Mouse (Mus musculus) gastrocnemius, postnatal 14 days (tissue): Measurements from ENCODE around the gene Abi1. TPM values are rescaled to one million over a fixed set of nuclear protein-coding genes. Genes with fewer than 3 reads are reported as not detected.
"Not testable (repeated sequence)": the region's sequence is repeated elsewhere in the genome, so short reads cannot be mapped to it uniquely, and the experiment has no call there.

ENCODE experiments used
- DNase-seq: peaks from one replicate; pipeline ENCODE4 v3.0.0; 2021; ENCODE audit warnings: mixed read lengths
- intact Hi-C: fragments of 180-260 bp; cut with DNase I; formaldehyde crosslinking; loops from one replicate; pipeline ENCODE4 v1.15.1; 2025; ENCODE audit warnings: low total_unique reads
- total RNA-seq, 2 experiments: library from RNA; stranded (reverse); gene quantifications; 2 replicates each; pipeline ENCODE4 v1.2.3; 2021

Gene Abi1
- total RNA-seq, 2 experiments from 2014 or later, result 21.6 to 24.3 TPM

GRCm38 (mm10) chr2:23039082-23040000 lies 700 bp downstream of the Abi1 start:
- peak; percentile 45 for DNase-seq
- intact Hi-C loops, result no loop called here

GRCm38 (mm10) chr2:23035467-23035866 lies 4.6 kb downstream of the Abi1 start:
- DNase-seq, result no peak
- intact Hi-C loops, result no loop called here

- no peak for DNase-seq
- intact Hi-C loops, result no loop called here
Observed at GRCm38 (mm10) chr2:23034692-23035435, 5.2 kb downstream of the Abi1 start.

- DNase-seq, result no peak
- intact Hi-C loops, result no loop called here
Observed at GRCm38 (mm10) chr2:23030631-23031030, 9.4 kb downstream of the Abi1 start.

- intact Hi-C loops, result no loop called here
- DNase-seq, result no peak
Observed at GRCm38 (mm10) chr2:23028826-23029225, 11.2 kb downstream of the Abi1 start.

- no peak for DNase-seq
- intact Hi-C loops, result no loop called here
Observed at GRCm38 (mm10) chr2:23026379-23026778, 13.7 kb downstream of the Abi1 start.

- DNase-seq, result no peak
- intact Hi-C loops, result no loop called here
Observed at GRCm38 (mm10) chr2:23023714-23024282, 16.2 kb downstream of the Abi1 start.

GRCm38 (mm10) chr2:23023023-23023422 lies 17.0 kb downstream of the Abi1 start:
- intact Hi-C loops, result no loop called here
- no peak for DNase-seq

- peak; percentile 17 for DNase-seq
- intact Hi-C loops, result no loop called here
Observed at GRCm38 (mm10) chr2:23021721-23022120, 18.3 kb downstream of the Abi1 start.

GRCm38 (mm10) chr2:23021320-23021719 lies 18.7 kb downstream of the Abi1 start:
- no peak for DNase-seq
- intact Hi-C loops, result no loop called here

- DNase-seq, result no peak
- intact Hi-C loops, result no loop called here
Observed at GRCm38 (mm10) chr2:23019170-23019569, 20.9 kb downstream of the Abi1 start.

GRCm38 (mm10) chr2:23016121-23016520 lies 23.9 kb downstream of the Abi1 start:
- DNase-seq, result no peak
- intact Hi-C loops, result no loop called here

GRCm38 (mm10) chr2:23015335-23015734 lies 24.7 kb downstream of the Abi1 start:
- DNase-seq, result no peak
- intact Hi-C loops, result no loop called here

GRCm38 (mm10) chr2:23014935-23015334 lies 25.1 kb downstream of the Abi1 start:
- DNase-seq, intact Hi-C loops: not testable (repeated sequence)

- intact Hi-C loops, result no loop called here
- no peak for DNase-seq
Observed at GRCm38 (mm10) chr2:23008256-23008655, 31.8 kb downstream of the Abi1 start.

- intact Hi-C loops, result no loop called here
- DNase-seq, result no peak
Observed at GRCm38 (mm10) chr2:23007577-23007976, 32.5 kb downstream of the Abi1 start.

GRCm38 (mm10) chr2:23007149-23007548 lies 32.9 kb downstream of the Abi1 start:
- intact Hi-C loops, result no loop called here

GRCm38 (mm10) chr2:23006219-23006618 lies 33.8 kb downstream of the Abi1 start:
- peak; percentile 23 for DNase-seq
- intact Hi-C loops, result no loop called here

More at GRCm38 (mm10) chr2:23007149-23007548, 32.9 kb downstream of the Abi1 start:
- no peak for DNase-seq

GRCm38 (mm10) chr2:23002637-23003036 lies 37.4 kb downstream of the Abi1 start:
- intact Hi-C loops, result no loop called here

GRCm38 (mm10) chr2:22999620-23000019 lies 40.4 kb downstream of the Abi1 start:
- no peak for DNase-seq
- intact Hi-C loops, result no loop called here

More at GRCm38 (mm10) chr2:23002637-23003036, 37.4 kb downstream of the Abi1 start:
- no peak for DNase-seq
